Mouse (Mus musculus) T-helper 2 cell (primary cell): ENCODE data around the gene Tmem182.

ENCODE experiments used
- in situ Hi-C: fragments of 300-600 bp; cut with MboI, MseI; formaldehyde crosslinking; loops from one replicate; pipeline ENCODE4 v1.15.1; 2025; ENCODE audit warnings: high pct_unique_total_duplicates

The Tmem182 gene

GRCm38 (mm10) chr1:40856846-40857636, 51.6 kb downstream of the Tmem182 start:
- in situ Hi-C loops: no loop called here

- in situ Hi-C loops: no loop called here
These were observed 59.6 kb downstream of the Tmem182 start for GRCm38 (mm10) chr1:40865043-40865442.

- in situ Hi-C loops: no loop called here
These were observed 61.7 kb downstream of the Tmem182 start for GRCm38 (mm10) chr1:40867106-40867505.

- in situ Hi-C loops: no loop called here
These were observed 62.2 kb downstream of the Tmem182 start for GRCm38 (mm10) chr1:40867651-40868050.

GRCm38 (mm10) chr1:40873760-40874455, 68.5 kb downstream of the Tmem182 start:
- in situ Hi-C loops: no loop called here

- in situ Hi-C loops: no loop called here
These were observed 69.3 kb downstream of the Tmem182 start for GRCm38 (mm10) chr1:40874456-40875375.

GRCm38 (mm10) chr1:40879051-40879450, 73.7 kb downstream of the Tmem182 start:
- in situ Hi-C loops: no loop called here

GRCm38 (mm10) chr1:40879526-40879925, 74.1 kb downstream of the Tmem182 start:
- in situ Hi-C loops: no loop called here

- in situ Hi-C loops: loop anchor here (5.0 kb wide), 1 partner anchor 98 kb away; no protein-coding TSS in a partner anchor
These were observed 75.1 kb downstream of the Tmem182 start for GRCm38 (mm10) chr1:40880527-40880926.

GRCm38 (mm10) chr1:40883856-40884255, 78.5 kb downstream of the Tmem182 start:
- in situ Hi-C loops: loop anchor here (5.0 kb wide), 1 partner anchor 102 kb away; no protein-coding TSS in a partner anchor

GRCm38 (mm10) chr1:40884943-40885342, 79.5 kb downstream of the Tmem182 start:
- in situ Hi-C loops: loop anchor here (5.0 kb wide), 1 partner anchor 103 kb away; no protein-coding TSS in a partner anchor

GRCm38 (mm10) chr1:40887673-40888072, 82.3 kb downstream of the Tmem182 start:
- in situ Hi-C loops: no loop called here

GRCm38 (mm10) chr1:40888396-40889040, 83.1 kb downstream of the Tmem182 start:
- in situ Hi-C loops: no loop called here

- in situ Hi-C loops: no loop called here
These were observed 84.2 kb downstream of the Tmem182 start for GRCm38 (mm10) chr1:40889617-40890016.

- in situ Hi-C loops: no loop called here
These were observed 84.8 kb downstream of the Tmem182 start for GRCm38 (mm10) chr1:40890246-40890645.

- in situ Hi-C loops: no loop called here
These were observed 98.3 kb downstream of the Tmem182 start for GRCm38 (mm10) chr1:40903712-40904111.
